Mouse (Mus musculus) cortical plate, adult 2 months (tissue): ENCODE measurements at regions not wholly inside any gene's neighbourhood (a gene's known extent, or its start where the extent isn't known, plus 50 kb on each side); places are given as distances from the start of the nearest gene placed in this dataset.

Experiments used
- CTCF ChIP-seq: fragments of 200-500 bp; IDR thresholded peaks from 2 replicates; pipeline ENCODE4 v1.5.1; 2011; ENCODE audit warnings: mild to moderate bottlenecking, control low read depth, low read length; ENCODE audit not compliant: insufficient read depth; ENCODE audit errors: extremely low read depth
- POLR2A ChIP-seq: fragments of 200-500 bp; IDR thresholded peaks from 2 replicates; pipeline ENCODE4 v1.6.1; 2011; ENCODE audit warnings: mild to moderate bottlenecking, low read length, control low read depth; ENCODE audit not compliant: insufficient read depth; ENCODE audit errors: extremely low read depth

DNA sequence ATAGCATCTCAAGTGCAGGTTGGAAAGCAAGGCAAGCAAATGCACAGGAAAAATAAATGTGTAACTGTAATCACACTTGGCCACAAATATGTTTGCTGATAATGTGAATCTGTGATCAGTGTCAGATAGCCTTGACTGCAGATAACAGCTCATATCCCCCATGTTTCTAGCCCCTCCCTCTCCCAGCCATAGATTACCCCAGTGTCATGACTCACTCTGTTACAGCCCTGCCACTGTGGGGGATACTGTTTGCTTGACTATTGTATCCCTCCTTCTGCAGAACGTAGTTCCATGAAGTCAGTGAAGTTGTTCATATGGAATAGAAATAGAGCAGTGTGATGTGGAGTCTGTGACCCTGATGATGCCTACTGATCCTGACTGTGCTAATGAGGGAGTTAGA is 351.6 kb upstream of the Sel1l start:
- TF ChIP-seq CTCF (no peak), POLR2A (no peak)
